Mouse (Mus musculus): ENCODE results near the gene Slc10a1.

Slc10a1 gene

DNA sequence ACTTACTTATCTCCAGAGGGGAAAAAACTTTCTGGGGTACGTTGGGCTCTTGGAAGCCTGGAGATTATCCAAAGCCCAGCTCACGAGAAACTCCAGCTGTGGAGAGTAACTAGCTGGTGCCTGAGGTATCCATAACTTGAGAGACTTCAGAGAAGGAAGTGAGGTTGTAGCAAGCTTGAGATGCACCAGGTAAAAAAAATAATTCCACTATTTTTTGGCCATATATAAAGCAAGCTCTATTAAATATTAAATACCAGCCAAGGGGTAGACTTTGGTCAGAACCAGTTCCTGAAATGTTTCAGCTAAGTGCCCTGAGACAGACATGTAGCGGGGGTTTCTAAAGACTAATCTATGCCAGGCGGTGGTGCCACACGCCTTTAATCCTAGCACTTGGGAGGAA lies at the start of gene Slc10a1:
Gene Slc10a1, minus strand, starts transcription at position 101 of the 400 bp plus-strand sequence.
- DNase-seq (ENCODE audit: extremely low read depth, insufficient read length, low spot score): no peak

DNA sequence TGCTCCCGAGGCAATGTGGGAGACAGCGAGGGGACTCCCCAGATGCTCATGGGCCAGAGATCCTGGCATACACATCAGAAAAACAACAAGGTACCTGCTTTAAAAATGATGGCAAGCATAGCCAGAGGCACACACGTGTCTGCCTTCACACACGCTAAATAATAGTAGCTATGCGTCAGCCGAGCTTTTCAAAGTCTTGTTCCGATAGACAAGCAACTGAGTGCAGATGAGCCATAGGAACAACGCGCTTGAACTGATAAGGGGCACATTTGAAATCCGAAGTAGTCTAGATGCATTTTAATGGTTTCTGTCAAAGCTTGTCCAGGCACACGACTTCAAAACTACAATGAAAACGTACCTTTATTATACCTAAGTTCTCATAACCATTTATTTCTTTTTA lies 49.1 kb upstream of the Slc10a1 start:
- DNase-seq (ENCODE audit: extremely low read depth, insufficient read length, low spot score): no peak

GRCm38 (mm10) chr12:81013496-81013895 lies 45.0 kb upstream of the Slc10a1 start:
- DNase-seq (ENCODE audit: extremely low read depth, insufficient read length, low spot score): no peak

DNA sequence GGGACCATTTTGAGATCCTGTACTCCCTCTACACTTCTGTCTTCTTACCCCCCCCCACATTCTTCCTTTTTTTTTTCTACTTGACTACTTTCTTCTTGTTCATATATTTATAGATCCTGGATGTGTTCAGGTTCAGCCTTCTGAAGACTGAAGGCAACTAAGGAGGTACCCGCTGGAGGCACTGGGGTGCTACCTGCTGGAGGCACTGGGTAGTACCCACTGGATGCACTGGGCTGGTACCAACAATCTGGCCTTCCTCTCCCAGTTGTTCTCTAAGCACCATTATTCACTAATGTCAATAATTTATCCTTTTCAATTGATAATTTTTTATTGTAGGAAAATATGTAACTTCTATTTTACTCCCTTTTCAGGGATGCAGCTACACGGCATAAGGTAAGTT lies 43.5 kb upstream of the Slc10a1 start:
- DNase-seq (ENCODE audit: extremely low read depth, insufficient read length, low spot score): no peak

DNA sequence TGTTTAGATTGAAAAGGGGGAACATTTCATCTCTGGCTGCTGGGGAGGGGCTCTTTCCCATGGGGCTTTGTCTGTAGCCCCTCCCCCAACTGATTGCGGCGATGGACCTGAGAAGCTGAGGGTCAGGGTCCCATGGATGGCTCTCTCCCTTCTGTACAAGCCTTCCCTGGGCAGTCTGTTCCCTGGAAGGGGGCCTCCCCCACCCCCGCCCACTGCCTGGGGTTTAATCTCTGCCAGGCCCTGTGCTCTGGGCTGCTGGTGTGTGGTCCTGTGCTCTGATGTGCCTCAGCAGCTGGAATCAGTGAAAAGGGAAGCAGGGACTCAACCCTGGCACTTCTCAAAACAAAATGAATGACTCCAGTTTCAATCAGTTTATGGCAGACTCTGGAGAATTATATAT lies 41.3 kb upstream of the Slc10a1 start:
- no peak for DNase-seq (ENCODE audit: extremely low read depth, insufficient read length, low spot score)

DNA sequence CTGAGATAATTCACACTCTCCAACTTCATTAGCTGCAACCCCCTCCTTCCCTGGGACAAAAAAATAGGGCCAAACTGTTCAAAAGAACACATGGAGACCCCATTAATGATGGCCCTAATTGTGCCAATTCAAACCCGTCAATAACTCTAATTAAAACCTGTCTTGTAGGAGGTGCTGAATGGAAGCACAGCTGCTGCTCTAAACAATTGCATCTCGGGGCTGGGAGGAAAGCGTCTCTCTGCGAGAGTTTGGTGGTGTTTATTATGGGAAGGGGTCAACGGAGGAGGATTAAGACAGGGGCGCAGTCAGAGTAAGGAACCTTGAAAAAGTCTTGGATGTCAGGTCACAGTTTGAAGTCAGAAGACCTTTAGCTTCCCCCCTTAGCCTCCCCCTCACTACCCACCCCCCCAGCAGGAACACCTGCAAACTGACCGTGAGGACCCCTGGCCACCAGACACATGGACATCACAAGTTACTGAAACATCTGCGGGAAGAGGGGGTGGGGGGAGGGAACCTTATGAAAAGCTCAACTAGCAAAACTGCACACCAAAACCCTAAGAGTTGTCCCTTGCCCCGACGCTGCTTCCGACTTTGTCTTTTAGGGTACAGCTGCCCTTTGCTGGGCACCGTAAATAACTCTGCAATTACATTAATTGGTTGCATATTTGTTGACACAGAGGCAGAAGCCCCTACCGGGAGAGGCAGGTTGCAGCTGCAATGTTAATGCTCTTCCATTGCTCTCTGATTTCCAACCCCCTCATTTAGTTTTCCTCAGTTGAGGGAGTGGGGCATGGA lies 34.5 kb upstream of the Slc10a1 start:
- no peak for DNase-seq (ENCODE audit: extremely low read depth, insufficient read length, low spot score)

DNA sequence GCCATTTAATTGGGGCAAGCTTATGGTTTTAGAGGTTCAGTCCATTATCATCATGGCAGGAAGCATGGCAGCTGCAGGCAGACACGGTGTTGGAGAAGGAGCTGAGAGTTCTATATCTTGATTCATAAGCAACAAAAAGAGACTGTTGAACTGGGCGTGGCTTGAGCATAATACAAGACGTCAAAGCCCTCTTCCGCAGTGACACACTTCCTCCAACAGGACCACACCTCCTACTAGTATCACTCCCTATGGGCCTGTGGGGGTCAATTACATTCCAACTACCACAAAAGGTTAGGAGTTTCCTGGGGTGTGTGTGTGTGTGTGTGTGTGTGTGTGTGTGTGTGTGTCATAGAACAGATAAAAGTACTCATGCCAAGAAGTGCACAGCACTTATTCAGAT lies 32.4 kb upstream of the Slc10a1 start:
- no peak for DNase-seq (ENCODE audit: extremely low read depth, insufficient read length, low spot score)

GRCm38 (mm10) chr12:80998528-80999221 lies 30.2 kb upstream of the Slc10a1 start:
- no peak for DNase-seq (ENCODE audit: extremely low read depth, insufficient read length, low spot score)

DNA sequence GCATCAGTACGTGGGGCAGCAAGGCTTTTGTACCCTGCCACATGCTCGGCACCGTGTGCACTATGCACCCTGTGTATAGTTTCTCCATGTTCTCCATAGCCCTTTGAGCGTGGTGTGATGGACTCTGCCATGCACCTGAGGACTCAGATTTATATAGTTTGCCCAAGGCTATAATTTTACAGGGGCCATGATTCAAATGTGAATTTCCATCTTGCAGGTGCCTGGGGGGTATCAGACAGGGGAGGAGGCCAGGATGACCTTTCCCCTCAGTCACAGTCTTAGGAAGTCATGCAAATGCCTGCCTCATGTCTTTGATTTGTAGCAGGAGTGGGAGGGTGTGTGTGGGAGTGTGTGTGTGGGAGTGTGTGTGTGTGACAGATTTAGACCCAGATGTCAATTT lies 29.1 kb upstream of the Slc10a1 start:
- no peak for DNase-seq (ENCODE audit: extremely low read depth, insufficient read length, low spot score)

DNA sequence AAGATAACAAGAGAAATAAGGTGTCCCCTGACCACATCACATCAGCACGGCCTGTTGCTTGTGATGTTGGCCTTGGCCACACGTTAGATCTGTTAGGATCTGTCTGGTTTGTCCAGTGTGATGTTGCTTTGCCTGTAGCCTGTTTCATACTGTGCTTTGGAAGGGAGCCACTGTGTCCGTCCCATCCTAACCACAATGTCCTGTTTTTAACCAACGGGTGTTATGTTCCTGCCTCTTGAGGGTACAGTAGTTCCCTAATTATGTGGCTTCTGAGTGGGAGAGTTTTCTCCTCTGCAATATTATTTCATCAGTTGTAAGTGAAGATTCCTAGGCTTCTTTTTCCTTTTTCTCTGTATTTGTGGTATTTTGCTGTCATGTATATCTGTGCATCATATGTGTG lies 26.8 kb upstream of the Slc10a1 start:
- no peak for DNase-seq (ENCODE audit: extremely low read depth, insufficient read length, low spot score)

DNA sequence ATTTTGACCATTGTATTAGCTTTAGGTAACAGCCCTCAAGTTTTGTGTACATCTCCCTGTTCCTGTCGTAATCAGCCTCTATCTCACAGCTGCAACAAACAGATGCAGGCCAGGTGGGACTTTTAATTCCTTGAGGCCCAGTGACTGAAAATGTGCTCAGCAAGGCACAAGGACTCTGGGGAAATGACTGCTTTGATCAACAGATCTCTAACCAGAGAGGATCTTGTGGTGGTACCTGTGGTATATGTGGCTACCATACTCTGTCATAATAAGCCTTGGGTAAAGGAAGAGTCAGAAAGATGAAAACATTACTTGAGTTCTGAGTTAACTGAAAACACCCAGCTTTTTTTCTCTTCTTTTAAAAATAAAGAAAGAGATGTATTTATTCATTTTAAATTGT lies 25.3 kb upstream of the Slc10a1 start:
- no peak for DNase-seq (ENCODE audit: extremely low read depth, insufficient read length, low spot score)

- no peak for DNase-seq (ENCODE audit: extremely low read depth, insufficient read length, low spot score)
These were observed 24.1 kb upstream of the Slc10a1 start for GRCm38 (mm10) chr12:80992540-80993122.

DNA sequence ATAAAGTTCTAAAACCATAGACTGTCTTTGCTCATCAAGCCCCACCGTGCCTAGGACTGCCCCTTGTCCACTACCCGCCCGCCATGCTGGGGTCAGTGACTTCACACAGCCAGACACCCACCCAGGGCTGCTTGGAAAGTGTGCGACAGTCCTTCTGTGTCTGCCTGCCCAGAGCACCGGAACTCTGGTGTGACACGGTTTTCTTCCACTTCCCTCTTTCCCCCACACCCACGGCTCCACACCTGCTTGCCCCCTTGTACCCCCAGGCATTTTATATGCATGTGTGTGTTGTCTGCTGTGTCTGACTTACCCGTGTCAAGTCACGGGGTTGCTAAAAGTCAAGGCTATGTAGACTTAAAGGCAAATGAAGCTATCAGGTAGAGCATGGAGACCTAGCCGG lies 23.3 kb upstream of the Slc10a1 start:
- no peak for DNase-seq (ENCODE audit: extremely low read depth, insufficient read length, low spot score)

DNA sequence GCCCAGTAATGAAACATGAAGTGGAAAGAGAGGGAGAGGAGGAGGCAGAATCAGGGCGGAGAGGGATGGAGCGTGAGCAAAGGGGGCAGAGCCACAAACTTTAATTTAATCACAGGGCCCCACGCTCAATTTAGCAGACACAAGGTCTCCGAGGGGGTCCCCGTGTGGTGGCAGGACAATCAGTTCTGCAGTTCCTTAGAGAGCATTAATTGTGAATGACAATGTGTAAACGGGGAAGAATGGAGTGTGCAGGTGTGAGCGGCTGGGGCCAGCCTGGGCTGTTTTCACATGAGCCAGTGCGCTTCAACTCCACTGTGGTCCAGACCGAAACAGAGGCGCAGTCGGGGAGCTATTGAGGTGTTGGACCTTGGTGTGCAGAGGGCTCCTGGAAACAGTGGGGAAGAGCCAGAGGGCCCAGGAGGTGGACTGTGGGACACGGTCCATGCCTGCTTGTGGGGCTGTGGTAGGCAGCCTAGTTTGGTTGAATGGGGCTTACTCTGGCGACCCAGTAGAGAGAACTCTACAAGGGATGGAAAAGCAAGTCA lies 22.5 kb upstream of the Slc10a1 start:
- no peak for DNase-seq (ENCODE audit: extremely low read depth, insufficient read length, low spot score)

GRCm38 (mm10) chr12:80988286-80988685 lies 19.8 kb upstream of the Slc10a1 start:
- no peak for DNase-seq (ENCODE audit: extremely low read depth, insufficient read length, low spot score)

DNA sequence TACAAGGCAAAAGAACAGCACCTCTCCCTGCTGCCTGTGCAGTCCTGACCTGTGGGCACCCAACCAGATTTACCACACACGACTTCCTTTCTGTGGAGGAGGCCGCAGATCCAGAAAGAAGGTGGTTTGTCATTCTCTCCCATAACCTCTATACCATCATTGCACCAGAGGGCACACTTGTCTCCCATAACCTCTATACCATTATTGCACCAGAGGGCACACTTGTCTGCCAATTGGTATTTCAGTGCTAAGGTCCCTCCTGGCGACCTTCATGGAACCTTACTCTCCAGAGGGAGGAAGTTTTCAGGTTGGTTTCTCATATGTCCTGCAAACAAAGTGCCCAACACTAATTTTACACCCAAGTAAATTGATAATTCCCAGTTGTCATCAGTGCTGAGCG lies 18.1 kb upstream of the Slc10a1 start:
- DNase-seq (ENCODE audit: extremely low read depth, insufficient read length, low spot score): no peak

GRCm38 (mm10) chr12:80983695-80984094 lies 15.2 kb upstream of the Slc10a1 start:
- DNase-seq (ENCODE audit: extremely low read depth, insufficient read length, low spot score): peak; percentile 21

GRCm38 (mm10) chr12:80982326-80982725 lies 13.8 kb upstream of the Slc10a1 start:
- DNase-seq (ENCODE audit: extremely low read depth, insufficient read length, low spot score): peak; percentile 11

GRCm38 (mm10) chr12:80975939-80976671 lies 7.6 kb upstream of the Slc10a1 start:
- no peak for DNase-seq (ENCODE audit: extremely low read depth, insufficient read length, low spot score)

- no peak for DNase-seq (ENCODE audit: extremely low read depth, insufficient read length, low spot score)
These were observed 3.3 kb upstream of the Slc10a1 start for GRCm38 (mm10) chr12:80971756-80972155.

- no peak for DNase-seq (ENCODE audit: extremely low read depth, insufficient read length, low spot score)
These were observed 1.7 kb upstream of the Slc10a1 start for GRCm38 (mm10) chr12:80970181-80970705.

All from 3134 (cell line).